Mouse (Mus musculus) Muller cell, postnatal 12 days (primary cell): ENCODE measurements around the gene Nudt2.
"Not testable (repeated sequence)": the region's sequence is repeated elsewhere in the genome, so short reads cannot be mapped to it uniquely, and the experiment has no call there.

Experiments
- DNase-seq: peaks from one replicate; pipeline ENCODE4 v3.0.0-alpha.2; 2015; ENCODE audit errors: inconsistent ontology term

The Nudt2 gene

GRCm38 (mm10) chr4:41464345-41465286, at the start of gene Nudt2, which contains the start of gene Kif24:
Gene Nudt2 (plus strand): TSS chr4:41465151.
Gene Kif24 (minus strand): TSS chr4:41464887.
- DNase-seq, result peak; percentile 100

GRCm38 (mm10) chr4:41416966-41417365, 48.0 kb upstream of the Nudt2 start:
- peak; percentile 39 for DNase-seq

- DNase-seq, result no peak
Measured at GRCm38 (mm10) chr4:41438931-41439330, 26.0 kb upstream of the Nudt2 start.

GRCm38 (mm10) chr4:41442790-41443302, 22.1 kb upstream of the Nudt2 start:
- peak; percentile 46 for DNase-seq

- no peak for DNase-seq
Measured at GRCm38 (mm10) chr4:41447595-41447994, 17.4 kb upstream of the Nudt2 start.

- no peak for DNase-seq
Measured at GRCm38 (mm10) chr4:41460690-41461089, 4.3 kb upstream of the Nudt2 start.

GRCm38 (mm10) chr4:41463051-41463738, 1.8 kb upstream of the Nudt2 start:
- not testable (repeated sequence) for DNase-seq

- DNase-seq, result no peak
Measured at GRCm38 (mm10) chr4:41465287-41465665, 325 bp downstream of the Nudt2 start.

GRCm38 (mm10) chr4:41468396-41469080, 3.6 kb downstream of the Nudt2 start:
- DNase-seq, result peak; percentile 30

GRCm38 (mm10) chr4:41469199-41469598, 4.2 kb downstream of the Nudt2 start:
- no peak for DNase-seq

- DNase-seq, result no peak
Measured at GRCm38 (mm10) chr4:41470051-41470683, 5.2 kb downstream of the Nudt2 start.

GRCm38 (mm10) chr4:41470684-41471383, 5.9 kb downstream of the Nudt2 start:
- no peak for DNase-seq

GRCm38 (mm10) chr4:41471384-41471689, 6.4 kb downstream of the Nudt2 start:
- DNase-seq, result no peak

- DNase-seq, result no peak
Measured at GRCm38 (mm10) chr4:41477648-41478160, 12.8 kb downstream of the Nudt2 start.

GRCm38 (mm10) chr4:41478751-41479455, 14.0 kb downstream of the Nudt2 start:
- no peak for DNase-seq

GRCm38 (mm10) chr4:41479456-41479804, 14.5 kb downstream of the Nudt2 start:
- DNase-seq, result no peak

- no peak for DNase-seq
Measured at GRCm38 (mm10) chr4:41480254-41480653, 15.3 kb downstream of the Nudt2 start.

GRCm38 (mm10) chr4:41481601-41482017, 16.7 kb downstream of the Nudt2 start:
- DNase-seq, result peak; percentile 29

- no peak for DNase-seq
Measured at GRCm38 (mm10) chr4:41492951-41493350, 28.0 kb downstream of the Nudt2 start.

GRCm38 (mm10) chr4:41493464-41494116, 28.6 kb downstream of the Nudt2 start:
- no peak for DNase-seq
